Mouse (Mus musculus) heart, embryonic 14.5 days (tissue): Measurements from ENCODE around the gene Epb41. TPM values are rescaled to one million over a fixed set of nuclear protein-coding genes. Genes with fewer than 3 reads are reported as not detected.

Experiments
- microRNA-seq: library from miRNA; unstranded; fragments of <30 nt; microRNA quantifications from one replicate; pipeline ENCODE4, GENCODE M21; 2016
- polyA plus RNA-seq: library from polyadenylated mRNA; unstranded; fragments of >200 nt; fragmentation: Nextera tagmentation; extraction: Ambion mirVana; gene quantifications from 2 replicates; pipeline ENCODE4 v1.2.1, GENCODE M21; 2014

The Epb41 gene
- polyA plus RNA-seq, 1 experiment from 2014 or later: 45.7 TPM

Small RNA genes within 50 kb of the gene (microRNA-seq; reads per million reads assigned to microRNA genes)
- gene Gm27445: not detected

Other genes with a start within 250 kb of the Epb41 start
- gene Ptpru, start 237.0 kb downstream of the Epb41 start, polyA plus RNA-seq: 1.2 and 1.5 TPM in 2 replicates
- gene Mecr, start 231.9 kb downstream of the Epb41 start, polyA plus RNA-seq: 39.1 and 44.1 TPM in 2 replicates
- gene Srsf4, start 201.7 kb downstream of the Epb41 start, polyA plus RNA-seq: 63.6 and 69.1 TPM in 2 replicates
- gene Tmem200b, start 153.6 kb downstream of the Epb41 start, polyA plus RNA-seq: 3.6 and 4.3 TPM in 2 replicates
- gene Gm10300, start 624 bp downstream of the Epb41 start, polyA plus RNA-seq: 0.20 TPM in 2 replicates
- 0.50 and 0.69 TPM in 2 replicates for gene Oprd1, start 69.2 kb upstream of the Epb41 start, polyA plus RNA-seq
- gene Ythdf2, start 137.0 kb upstream of the Epb41 start, polyA plus RNA-seq: 66.3 and 70.9 TPM in 2 replicates
- gene Gmeb1, start 186.3 kb upstream of the Epb41 start, polyA plus RNA-seq: 25.8 and 27.5 TPM in 2 replicates
- gene Taf12, start 199.1 kb upstream of the Epb41 start, polyA plus RNA-seq: 29.4 and 30.9 TPM in 2 replicates
- 1.2 and 1.4 TPM in 2 replicates for gene Rab42, start 228.1 kb upstream of the Epb41 start, polyA plus RNA-seq